Mouse (Mus musculus) frontal cortex, postnatal 14 days (tissue): Measurements from ENCODE around the gene Tprkb.
"Not testable (repeated sequence)": the region's sequence is repeated elsewhere in the genome, so short reads cannot be mapped to it uniquely, and the experiment has no call there.

Source experiments
- DNase-seq, 2 experiments: peaks; one replicate each; pipeline ENCODE4 v3.0.0; 2022; ENCODE audit warnings: low spot score in 2 of 2

The Tprkb gene

DNA sequence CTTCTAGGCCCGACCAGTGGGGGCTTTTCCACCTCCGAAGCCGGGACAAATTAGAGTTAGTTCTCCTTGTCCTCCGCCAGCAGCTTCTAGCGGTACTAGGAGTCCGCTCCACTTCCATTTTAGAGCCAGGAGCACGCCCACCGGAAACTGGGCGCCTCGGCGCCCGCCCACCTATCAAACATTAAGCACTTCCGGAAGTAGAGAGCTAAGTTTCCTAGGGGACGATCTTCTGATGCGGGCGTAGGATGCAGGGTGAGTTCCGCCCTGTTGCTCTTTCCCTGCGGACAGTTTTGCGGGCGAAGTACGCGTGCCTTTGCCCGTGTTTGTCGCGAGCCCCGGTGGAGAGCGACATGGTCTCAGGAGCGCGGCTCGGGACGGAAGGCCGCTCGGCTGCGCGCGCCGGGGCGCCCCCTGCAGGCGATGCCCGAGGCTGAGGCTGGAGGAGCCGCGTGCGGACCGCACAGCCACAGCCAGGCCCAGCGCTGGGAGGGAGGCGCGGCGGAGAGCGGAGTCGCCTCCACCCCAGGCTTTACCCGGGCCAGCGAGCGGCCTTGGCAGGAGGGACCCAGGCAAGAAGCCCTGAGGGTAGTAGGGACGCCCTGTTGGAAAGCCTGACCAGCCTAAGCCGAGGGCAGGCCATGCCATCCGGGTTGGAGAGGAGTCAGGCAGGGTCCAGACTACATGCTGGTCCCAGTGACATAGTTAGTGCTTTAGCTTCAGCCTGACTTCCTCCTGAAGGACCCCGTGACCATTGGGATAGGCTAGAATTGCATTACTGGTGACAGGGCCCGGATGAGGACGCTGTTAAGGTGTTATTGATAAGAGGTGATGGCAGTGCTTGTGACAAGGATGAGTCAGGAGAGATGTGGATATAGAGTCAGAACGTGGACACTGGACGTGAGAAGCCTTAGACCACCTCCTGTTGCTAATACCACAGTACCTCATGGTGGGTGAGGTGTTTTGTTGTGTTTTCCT, 4.2 kb downstream of the Tprkb start, which contains the start of gene Nat8f1:
Nat8f1 (minus strand) TSS at position 149 of the 975 bp plus-strand sequence.
- DNase-seq = peak; percentile 85

GRCm38 (mm10) chr6:85916596-85916995, 4.9 kb downstream of the Tprkb start:
- no peak for DNase-seq

GRCm38 (mm10) chr6:85918341-85918740, 6.7 kb downstream of the Tprkb start:
- not testable (repeated sequence) for DNase-seq

DNA sequence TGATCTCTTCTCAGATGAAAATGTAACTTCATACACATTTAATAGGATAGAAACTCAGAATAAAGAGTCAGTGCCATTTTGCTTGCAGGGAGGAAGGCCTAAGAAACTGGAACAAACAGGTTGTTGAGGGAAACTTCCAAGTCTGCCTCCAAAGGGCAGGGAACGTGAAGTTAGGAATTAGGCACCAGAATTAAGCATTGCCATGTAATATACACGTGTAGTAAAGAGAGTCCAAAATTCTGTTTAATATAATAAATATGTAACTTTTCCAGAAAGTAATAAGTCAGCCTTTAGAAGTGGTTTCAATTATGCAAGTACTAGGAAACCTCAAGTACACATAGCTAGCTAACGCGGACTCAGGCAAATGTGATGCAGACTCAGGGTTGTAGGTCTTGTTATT, 7.7 kb downstream of the Tprkb start:
- DNase-seq = no peak

DNA sequence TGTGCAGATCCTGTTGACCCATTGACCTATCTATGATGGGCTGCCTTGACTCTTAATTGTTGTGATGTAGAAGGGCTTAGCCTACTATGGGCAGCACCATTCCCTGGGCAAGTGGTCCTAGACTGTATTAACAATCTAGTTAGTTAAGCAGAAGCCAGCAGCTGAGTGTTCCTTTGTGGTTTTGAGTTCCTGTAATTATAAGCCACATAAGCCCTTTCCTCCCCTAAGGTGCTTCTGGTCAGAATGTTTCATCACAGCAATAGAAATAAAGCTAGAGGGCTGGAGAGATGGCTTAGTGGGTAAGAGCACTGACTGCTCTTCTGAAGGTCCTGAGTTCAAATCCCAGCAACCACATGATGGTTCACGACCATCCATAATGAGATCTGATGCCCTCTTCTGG, 12.0 kb downstream of the Tprkb start:
- no peak for DNase-seq

GRCm38 (mm10) chr6:85926709-85927108, 15.0 kb downstream of the Tprkb start:
- DNase-seq = no peak

- DNase-seq = no peak
Observed at GRCm38 (mm10) chr6:85927476-85928464, 16.1 kb downstream of the Tprkb start.

DNA sequence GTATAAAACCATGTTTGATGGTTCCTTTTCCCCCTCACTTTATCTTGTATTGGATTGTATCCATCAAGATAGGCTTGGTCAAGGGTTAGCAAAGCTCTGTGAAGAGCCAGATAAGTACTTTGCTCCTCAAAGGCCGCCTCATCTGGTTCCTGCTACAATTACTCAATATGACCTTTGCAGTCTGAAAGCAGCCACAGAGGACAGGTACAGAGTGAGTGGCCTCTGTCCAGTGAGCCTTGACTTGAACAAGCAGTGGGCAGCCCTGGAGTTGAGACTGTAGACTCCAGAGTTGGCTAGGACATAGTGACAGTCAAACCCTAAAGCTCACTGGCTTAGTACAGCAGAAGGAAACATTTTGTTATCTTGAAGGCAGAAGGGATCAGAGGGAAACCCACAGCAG, 17.6 kb downstream of the Tprkb start:
- no peak for DNase-seq

GRCm38 (mm10) chr6:85934047-85934446, 22.4 kb downstream of the Tprkb start:
- no peak for DNase-seq

- DNase-seq = no peak
Observed at GRCm38 (mm10) chr6:85935646-85936045, 24.0 kb downstream of the Tprkb start.

DNA sequence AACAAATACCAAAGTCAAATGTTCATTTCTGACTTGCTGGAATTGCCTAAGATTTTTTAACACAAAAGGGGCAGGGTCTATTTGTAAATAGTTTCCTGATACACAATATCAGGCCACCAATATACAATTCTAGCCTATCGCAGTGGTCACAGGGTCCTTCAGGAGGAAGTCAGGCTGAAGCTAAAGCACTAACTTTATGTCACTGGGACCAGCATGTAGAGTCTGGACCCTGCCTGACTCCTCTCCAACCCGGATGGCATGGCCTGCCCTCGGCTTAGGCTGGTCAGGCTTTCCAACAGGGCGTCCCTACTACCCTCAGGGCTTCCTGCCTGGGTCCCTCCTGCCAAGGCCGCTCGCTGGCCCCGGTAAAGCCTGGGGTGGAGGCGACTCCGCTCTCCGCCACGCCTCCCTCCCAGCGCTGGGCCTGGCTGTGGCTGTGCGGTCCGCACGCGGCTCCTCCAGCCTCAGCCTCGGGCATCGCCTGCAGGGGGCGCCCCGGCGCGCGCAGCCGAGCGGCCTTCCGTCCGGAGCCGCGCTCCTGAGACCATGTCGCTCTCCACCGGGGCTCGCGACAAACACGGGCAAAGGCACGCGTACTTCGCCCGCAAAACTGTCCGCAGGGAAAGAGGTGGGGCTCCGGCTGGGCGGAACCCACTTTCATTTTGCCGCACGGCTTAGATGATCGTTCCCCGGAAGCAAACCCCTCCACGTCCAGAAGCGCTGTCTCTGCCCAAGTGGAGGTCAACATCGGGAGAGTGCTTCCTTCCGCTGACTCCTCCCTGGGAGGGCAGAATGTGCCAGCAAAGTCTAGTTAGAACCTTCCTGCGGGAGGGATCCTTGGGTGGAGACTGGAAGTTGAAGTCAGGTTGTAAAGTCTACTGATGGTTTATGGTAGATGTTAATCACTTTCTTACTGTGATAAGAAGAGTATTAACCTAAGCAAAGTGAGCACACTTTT, 25.1 kb downstream of the Tprkb start:
- DNase-seq = peak; percentile 65 to 77

DNA sequence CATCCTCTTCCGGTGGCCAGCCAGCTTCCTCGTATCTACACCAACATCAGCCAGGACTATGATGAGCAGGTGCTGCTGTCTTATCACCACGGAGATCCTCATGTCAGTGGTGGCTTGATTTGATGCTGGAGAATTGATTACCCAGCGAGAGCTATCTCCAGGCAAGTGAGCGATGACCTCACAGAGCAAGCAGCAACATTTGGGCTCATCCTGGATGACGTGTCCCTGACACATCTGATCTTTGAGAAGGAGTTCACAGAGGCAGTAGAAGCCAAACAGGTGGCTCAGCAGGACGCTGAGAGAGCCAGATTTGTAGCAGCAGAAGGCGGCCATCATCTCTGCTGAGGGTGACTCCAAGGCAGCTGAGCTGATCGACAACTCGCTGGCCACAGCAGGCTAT, 27.0 kb downstream of the Tprkb start:
- DNase-seq = no peak

DNA sequence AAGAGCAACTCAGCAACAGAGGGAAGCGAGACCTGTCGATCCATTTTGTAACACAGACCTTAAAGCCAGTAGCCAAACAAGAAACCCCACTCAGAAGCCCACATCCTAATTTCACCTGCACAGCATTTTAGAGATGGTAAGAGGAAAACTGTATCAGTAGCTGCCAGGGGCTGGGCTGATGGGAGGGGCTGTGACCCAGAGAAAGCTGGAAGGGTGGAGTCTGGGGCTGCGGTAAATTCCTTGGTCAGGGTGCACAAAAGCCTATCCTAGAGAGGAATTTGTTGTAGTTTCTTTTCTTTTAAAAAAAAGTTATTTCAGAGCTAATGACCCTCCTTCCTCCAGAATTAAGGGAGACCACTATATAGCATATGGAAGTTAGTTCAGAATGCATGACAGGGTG, 30.8 kb downstream of the Tprkb start:
- DNase-seq = no peak

DNA sequence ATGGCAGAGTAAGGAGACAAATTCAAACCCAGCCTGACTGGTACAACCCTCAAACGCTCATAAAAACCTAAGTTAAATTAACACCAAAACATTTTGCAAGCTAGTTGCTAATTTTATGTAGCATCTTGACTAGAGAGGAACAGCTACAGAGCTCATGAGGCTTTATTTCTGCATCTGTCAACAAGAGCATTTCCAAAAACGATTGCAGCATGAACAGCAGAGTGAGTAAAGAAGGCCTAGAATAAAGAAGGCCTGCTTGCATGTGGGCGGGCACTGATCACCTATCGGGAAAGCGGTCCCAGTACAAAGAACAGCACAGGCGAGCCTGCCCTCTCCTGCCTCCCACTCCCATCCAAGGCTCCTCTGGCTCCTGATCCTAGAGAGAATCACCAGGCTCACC, 36.9 kb downstream of the Tprkb start:
- DNase-seq = no peak

- DNase-seq = no peak
Observed at GRCm38 (mm10) chr6:85957581-85957980, 45.9 kb downstream of the Tprkb start.

DNA sequence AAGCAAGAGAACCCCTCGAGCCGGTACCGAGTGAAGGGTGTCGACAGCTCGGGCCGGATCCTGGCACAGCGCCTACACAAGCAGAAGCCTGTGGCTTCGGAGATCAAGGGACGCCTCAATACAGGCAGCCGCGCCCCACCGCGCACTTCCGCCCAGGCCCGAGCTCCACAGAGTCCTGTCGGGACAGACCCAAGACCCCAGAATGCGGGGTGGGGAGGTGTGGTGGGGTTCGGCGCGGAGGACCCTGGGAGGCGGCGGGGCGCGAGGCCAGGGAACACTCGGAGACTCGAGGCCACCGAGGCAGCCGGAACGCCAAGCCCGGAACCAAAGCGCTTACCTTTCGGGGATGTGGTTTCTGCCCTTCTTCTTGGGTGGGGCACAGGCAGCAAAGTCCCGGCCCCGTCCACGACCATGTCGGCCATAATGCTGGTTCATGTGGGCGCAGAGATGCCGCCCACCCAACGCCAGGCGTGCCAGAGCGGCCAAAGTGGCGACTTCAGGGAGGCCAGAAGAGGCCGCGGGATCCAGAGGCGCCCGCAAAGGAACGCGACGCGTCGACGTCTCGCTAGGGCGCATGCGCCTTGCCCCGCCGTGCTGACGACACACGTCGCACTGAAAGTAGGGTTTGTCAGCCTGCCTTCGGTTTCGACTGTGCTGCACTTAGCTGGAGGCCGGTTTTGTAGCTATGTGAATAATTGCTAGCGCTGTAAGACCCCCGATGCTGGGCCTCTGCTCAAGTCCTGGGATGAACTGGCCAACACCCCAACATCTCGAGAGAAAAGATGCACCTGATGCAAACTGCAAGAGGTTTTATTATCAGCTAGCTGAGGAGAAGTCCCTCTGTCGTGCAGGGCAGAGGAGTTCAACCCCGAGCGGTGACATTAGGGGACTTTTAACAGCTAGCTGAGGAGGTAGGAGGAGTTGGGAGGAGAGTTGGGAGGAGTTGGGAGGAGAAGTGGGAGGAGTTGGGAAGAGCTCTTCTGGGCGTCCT, 49.7 kb downstream of the Tprkb start, which contains the start of gene Dusp11:
Dusp11 (minus strand) TSS at position 567 of the 991 bp plus-strand sequence.
- DNase-seq = peak; percentile 89 to 91

- not testable (repeated sequence) for DNase-seq
Observed at GRCm38 (mm10) chr6:85966081-85966480, 54.4 kb downstream of the Tprkb start.

GRCm38 (mm10) chr6:85966686-85967085, 55.0 kb downstream of the Tprkb start:
- DNase-seq = no peak

DNA sequence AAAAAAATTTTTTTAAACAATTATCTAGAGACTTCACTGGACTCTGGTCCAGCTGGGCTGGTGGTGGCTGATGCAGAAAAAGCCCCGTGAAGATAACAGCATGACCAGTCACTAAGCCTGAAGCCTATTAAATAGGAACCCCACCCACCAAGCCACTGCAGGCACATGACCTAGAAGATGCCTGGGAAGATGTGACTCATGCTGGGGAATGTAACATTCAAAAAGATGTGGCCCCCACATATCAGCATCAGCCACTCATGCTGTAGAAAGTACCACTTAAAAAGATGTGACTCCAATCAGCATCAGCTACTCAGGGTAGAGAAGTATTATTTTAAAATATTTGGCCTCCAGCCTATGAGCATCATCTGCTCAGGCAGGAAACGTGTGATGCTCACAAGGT, 58.2 kb downstream of the Tprkb start:
- no peak for DNase-seq

DNA sequence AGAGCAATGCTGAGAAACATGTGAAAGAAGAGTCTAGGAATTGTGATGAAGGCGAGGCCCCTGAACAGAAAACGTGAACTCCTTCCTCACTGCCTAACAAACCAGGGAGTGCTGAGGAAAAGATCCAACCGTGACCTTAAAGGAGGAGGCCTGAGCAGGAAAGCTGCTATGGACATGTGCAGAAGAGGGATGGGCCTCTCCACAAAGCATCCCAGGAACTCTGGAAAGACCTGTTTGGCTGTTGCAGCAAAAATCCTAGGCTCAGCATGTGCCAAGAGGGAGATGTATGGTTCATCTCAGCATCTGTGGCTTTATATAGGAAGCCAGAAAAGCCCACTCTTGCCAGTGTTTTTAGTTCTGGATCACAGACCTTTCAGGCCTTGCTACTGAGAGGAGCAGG, 61.0 kb downstream of the Tprkb start:
- DNase-seq = no peak
